ENCODE assay signal across 13 mouse cellular contexts in the genomic region with DNA sequence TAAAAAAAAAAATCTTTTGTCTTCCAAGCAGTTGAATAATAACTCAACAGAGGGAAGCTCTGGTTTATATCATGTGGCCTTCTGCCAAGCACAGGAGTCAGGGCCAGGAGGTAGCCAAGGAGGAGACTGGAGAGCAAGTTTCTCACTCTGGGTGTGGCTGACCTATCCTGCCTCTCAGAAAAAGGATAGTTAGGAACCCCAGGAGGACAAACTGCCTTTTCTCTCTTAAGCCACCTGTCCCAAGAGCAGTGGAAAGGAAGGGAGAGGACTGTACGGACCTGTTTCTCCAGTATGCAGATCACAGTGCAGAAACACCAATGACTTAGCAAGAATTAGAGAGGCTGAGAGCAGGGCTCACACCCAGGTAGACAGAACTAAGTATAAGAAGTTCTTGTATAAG. TPM values are rescaled to one million over a fixed set of nuclear protein-coding genes. Genes with fewer than 3 reads are reported as not detected.
DNase-seq lines count a peak whose midpoint lies in the region; ATAC-seq and TF ChIP-seq lines count a peak whose summit lies in the region.
"Had no signal": no experiment of that assay in that cellular context is flagged by ENCODE, and none has a peak within 500 bp of the region (broad histone marks: within the 10 kb centered on the region; RNA-seq: fewer than 3 reads in every experiment).

No protein-coding gene starts in this region.

- peaks cover 42% of the 10 kb centered on the region for H3K4me1 ChIP-seq in liver, adult 2 months (ENCODE audit: control insufficient read depth, insufficient read depth, low read length)
- peaks cover 2% of the 10 kb centered on the region; the same call in 1 of the 2 replicates for H3K4me1 ChIP-seq in liver, embryonic 11.5 days (replicated peaks; ENCODE audit: control insufficient read depth, insufficient read depth, low read length)
- peaks cover 21% of the 10 kb centered on the region for H3K4me1 ChIP-seq in kidney, embryonic 16.5 days (ENCODE audit: insufficient read depth, low read length)
- H3K4me1 ChIP-seq in stomach, embryonic 15.5 days, result peaks cover 6% of the 10 kb centered on the region
- no peaks in the 10 kb centered on the region for H3K4me1 ChIP-seq in midbrain, postnatal 0 days (ENCODE audit: insufficient read depth, low read length)

- H3K9ac ChIP-seq in liver, adult 2 months (ENCODE audit: low read depth, low read length), result peak overlapping the region; percentile 33
- no peak overlapping the region for H3K9ac ChIP-seq in liver, embryonic 11.5 days (ENCODE audit: low read depth, low read length)
- no peak overlapping the region for H3K9ac ChIP-seq in kidney, embryonic 16.5 days (replicated peaks; ENCODE audit: low read length)
- no peak overlapping the region for H3K9ac ChIP-seq in stomach, embryonic 15.5 days
- H3K9ac ChIP-seq in midbrain, postnatal 0 days (replicated peaks; ENCODE audit: low read length, poor library complexity, severe bottlenecking), result no peak overlapping the region
- H3K9ac ChIP-seq: forebrain, embryonic 13.5 days had no signal

- ATAC-seq in liver, embryonic 11.5 days (replicated peaks; ENCODE audit: low FRiP score), result no peak
- ATAC-seq in kidney, embryonic 16.5 days (ENCODE audit: low FRiP score, low TSS enrichment), result peak; percentile 55; the same call in 1 of the 2 replicates
- ATAC-seq in stomach, embryonic 15.5 days (ENCODE audit: insufficient read depth, low FRiP score, low read depth), result peak; percentile 84
- ATAC-seq in midbrain, postnatal 0 days (ENCODE audit: low FRiP score), result no peak
- ATAC-seq: forebrain, embryonic 13.5 days had no signal

- peak; percentile 70 for DNase-seq in liver, adult 2 months (ENCODE audit: extremely low read depth, low read depth, low spot score)
- no peak for DNase-seq in liver, embryonic 11.5 days (ENCODE audit: low spot score)
- peak; percentile 54 to 55 for DNase-seq in heart, adult 9 months (ENCODE audit: low spot score in 2 of 2)
- DNase-seq in cerebellum, postnatal 36 days, result no peak
- DNase-seq in thymus, postnatal 0 days (ENCODE audit: low spot score), result no peak
- no peak for DNase-seq in midbrain, postnatal 0 days (ENCODE audit: low spot score)
- DNase-seq: right cerebral cortex, postnatal 25 days; thymus, adult 2 months had no signal

- H3K27me3 ChIP-seq in liver, adult 2 months (ENCODE audit: control insufficient read depth, insufficient read depth, low read length), result no peaks in the 10 kb centered on the region
- H3K27me3 ChIP-seq in liver, embryonic 11.5 days (replicated peaks; ENCODE audit: control insufficient read depth, insufficient read depth, low read length), result no peaks in the 10 kb centered on the region
- H3K27me3 ChIP-seq in kidney, embryonic 16.5 days (ENCODE audit: insufficient read depth, low read length), result no peaks in the 10 kb centered on the region
- H3K27me3 ChIP-seq in stomach, embryonic 15.5 days (replicated peaks), result no peaks in the 10 kb centered on the region
- no peaks in the 10 kb centered on the region for H3K27me3 ChIP-seq in midbrain, postnatal 0 days (ENCODE audit: insufficient read depth, low read length)
- H3K27me3 ChIP-seq: forebrain, embryonic 13.5 days had no signal

- H3K36me3 ChIP-seq in liver, adult 2 months (ENCODE audit: control insufficient read depth, insufficient read depth, low read length), result peaks cover 52% of the 10 kb centered on the region
- H3K36me3 ChIP-seq in liver, embryonic 11.5 days (ENCODE audit: control insufficient read depth, insufficient read depth, low read length), result no peaks in the 10 kb centered on the region; the same call in 1 of the 2 replicates
- peaks cover 33% of the 10 kb centered on the region for H3K36me3 ChIP-seq in kidney, embryonic 16.5 days (ENCODE audit: insufficient read depth, low read length)
- H3K36me3 ChIP-seq in stomach, embryonic 15.5 days, result peaks cover 20% of the 10 kb centered on the region
- H3K36me3 ChIP-seq in midbrain, postnatal 0 days (ENCODE audit: insufficient read depth, low read length), result 0 out of 2 replicates have a peak, but pooled peaks cover 3% of the 10 kb centered on the region

- peak overlapping the region; percentile 89 for H3K27ac ChIP-seq in liver, adult 2 months (replicated peaks; ENCODE audit: insufficient read depth, low read depth, low read length)
- no peak overlapping the region for H3K27ac ChIP-seq in liver, embryonic 11.5 days (ENCODE audit: low read depth, low read length)
- peak overlapping the region; percentile 27 for H3K27ac ChIP-seq in kidney, embryonic 16.5 days (ENCODE audit: low read length)
- peak overlapping the region; percentile 63 for H3K27ac ChIP-seq in stomach, embryonic 15.5 days
- H3K27ac ChIP-seq in midbrain, postnatal 0 days (ENCODE audit: low read depth, low read length), result no peak overlapping the region
- H3K27ac ChIP-seq: forebrain, embryonic 13.5 days; left cerebral cortex, adult 2 months had no signal

- 14% methylated on average over 1 of the region's 1 CpGs for WGBS in liver, adult 2 months
- WGBS in liver, embryonic 11.5 days, result 95% methylated on average over 1 of the region's 1 CpGs
- WGBS in kidney, embryonic 16.5 days, result 39% methylated on average over 1 of the region's 1 CpGs
- WGBS in stomach, embryonic 15.5 days, result 54% methylated on average over 1 of the region's 1 CpGs
- WGBS in midbrain, postnatal 0 days, result 95% methylated on average over 1 of the region's 1 CpGs

- H3K9me3 ChIP-seq in liver, embryonic 11.5 days (ENCODE audit: control insufficient read depth, low read length), result no peaks in the 10 kb centered on the region
- H3K9me3 ChIP-seq in kidney, embryonic 16.5 days (ENCODE audit: low read length), result no peaks in the 10 kb centered on the region
- no peaks in the 10 kb centered on the region for H3K9me3 ChIP-seq in stomach, embryonic 15.5 days
- H3K9me3 ChIP-seq in midbrain, postnatal 0 days (ENCODE audit: low read length), result no peaks in the 10 kb centered on the region
- H3K9me3 ChIP-seq: forebrain, embryonic 13.5 days had no signal

- no peaks in the 10 kb centered on the region; the same call in 1 of the 2 replicates for H3K79me2 ChIP-seq in liver, adult 2 months (ENCODE audit: control insufficient read depth, insufficient read depth, low read length)

- TF ChIP-seq CTCF in liver, adult 2 months (IDR thresholded peaks at IDR 0.05; ENCODE audit: low read depth, low read length), result no peak
- no peak for TF ChIP-seq CTCF in midbrain, postnatal 0 days (IDR thresholded peaks at IDR 0.05)

- no peak overlapping the region for H3K4me2 ChIP-seq in liver, embryonic 11.5 days
- H3K4me2 ChIP-seq in kidney, embryonic 16.5 days (replicated peaks; ENCODE audit: low read depth, low read length), result no peak overlapping the region
- H3K4me2 ChIP-seq in stomach, embryonic 15.5 days, result no peak overlapping the region
- H3K4me2 ChIP-seq in midbrain, postnatal 0 days (ENCODE audit: low read depth, low read length, poor library complexity, severe bottlenecking), result no peak overlapping the region
- H3K4me2 ChIP-seq: forebrain, embryonic 13.5 days had no signal

- no peak for TF ChIP-seq POLR2A in liver, adult 2 months (IDR thresholded peaks at IDR 0.05; ENCODE audit: extremely low read depth, insufficient read depth, low read length)

- H3K4me3 ChIP-seq in liver, adult 2 months (ENCODE audit: insufficient read depth, low read depth, low read length), result no peak overlapping the region
- H3K4me3 ChIP-seq in liver, embryonic 11.5 days (ENCODE audit: low read depth, low read length), result no peak overlapping the region
- no peak overlapping the region for H3K4me3 ChIP-seq in kidney, embryonic 16.5 days (ENCODE audit: low read length)
- no peak overlapping the region for H3K4me3 ChIP-seq in stomach, embryonic 15.5 days (replicated peaks)
- H3K4me3 ChIP-seq in midbrain, postnatal 0 days (ENCODE audit: low read depth, low read length), result no peak overlapping the region
- H3K4me3 ChIP-seq: forebrain, embryonic 13.5 days; left cerebral cortex, adult 2 months had no signal

RNA-seq across cellular contexts. Expression of gene Plpp3, which starts 57.3 kb away (rescaled TPM):
- total RNA-seq in liver, adult 2 months (2014; rRNA removed), result 64.1 and 81.1 TPM in 2 replicates
- polyA plus RNA-seq in liver, adult 2 months (2012; rRNA removed), result 81.0 and 84.2 TPM in 2 replicates
- polyA plus RNA-seq in liver, embryonic 11.5 days (2014; fragmentation: Nextera tagmentation; extraction: Ambion mirVana), result 29.5 TPM in 2 replicates
- polyA plus RNA-seq in kidney, embryonic 16.5 days (2015; fragmentation: Nextera tagmentation; extraction: Ambion mirVana), result 69.2 and 76.3 TPM in 2 replicates
- polyA plus RNA-seq in stomach, embryonic 15.5 days (2015; fragmentation: Nextera tagmentation; extraction: Ambion mirVana), result 61.7 and 62.9 TPM in 2 replicates
- 22.5 and 22.7 TPM in 2 replicates for polyA plus RNA-seq in thymus, postnatal 0 days (2015; fragmentation: Nextera tagmentation; extraction: Ambion mirVana)
- total RNA-seq in midbrain, postnatal 0 days (2014; rRNA removed), result 121 and 148 TPM in 2 replicates
- 142 and 152 TPM in 2 replicates for polyA plus RNA-seq in midbrain, postnatal 0 days (2015; fragmentation: Nextera tagmentation; extraction: Ambion mirVana)
- total RNA-seq: megakaryocyte progenitor cell, adult 5-6 weeks had no signal

Comparison
In these comparisons a context has a peak if more than half of its experiments do, and no peak if none do; other contexts are left out.
1. DNase-seq: peak in liver, adult 2 months (single experiment) and heart, adult 9 months (2 of 2); none in liver, embryonic 11.5 days (single experiment), cerebellum, postnatal 36 days (0 of 2), thymus, postnatal 0 days (single experiment) and midbrain, postnatal 0 days (single experiment).
2. H3K27ac ChIP-seq: peak in liver, adult 2 months (single experiment), kidney, embryonic 16.5 days (single experiment) and stomach, embryonic 15.5 days (single experiment); none in liver, embryonic 11.5 days (single experiment) and midbrain, postnatal 0 days (single experiment).
3. ATAC-seq: peak in kidney, embryonic 16.5 days (single experiment) and stomach, embryonic 15.5 days (single experiment); none in liver, embryonic 11.5 days (single experiment) and midbrain, postnatal 0 days (single experiment).